Mouse (Mus musculus): ENCODE results near the gene Bpifa2.
"Not testable (repeated sequence)": the region's sequence is repeated elsewhere in the genome, so short reads cannot be mapped to it uniquely, and the experiment has no call there.

The Bpifa2 gene

GRCm38 (mm10) chr2:154007965-154008364, at the start of gene Bpifa2:
TSS of gene Bpifa2 (plus strand) at chr2:154008265.
- DNase-seq (ENCODE audit: low spot score) = no peak

GRCm38 (mm10) chr2:153962821-153963331, 45.2 kb upstream of the Bpifa2 start:
- DNase-seq (ENCODE audit: low spot score) = no peak

GRCm38 (mm10) chr2:153963334-153963733, 44.7 kb upstream of the Bpifa2 start:
- DNase-seq (ENCODE audit: low spot score) = no peak

GRCm38 (mm10) chr2:153970221-153970620, 37.8 kb upstream of the Bpifa2 start:
- DNase-seq (ENCODE audit: low spot score) = no peak

- no peak for DNase-seq (ENCODE audit: low spot score)
These were observed 33.5 kb upstream of the Bpifa2 start, which contains the start of gene Bpifa6 for GRCm38 (mm10) chr2:153974582-153974981. TSS of gene Bpifa6 (plus strand) at chr2:153974945.

GRCm38 (mm10) chr2:153995770-153996169, 12.3 kb upstream of the Bpifa2 start:
- DNase-seq (ENCODE audit: low spot score) = peak; percentile 80

GRCm38 (mm10) chr2:154000501-154000900, 7.6 kb upstream of the Bpifa2 start:
- DNase-seq (ENCODE audit: low spot score) = no peak

- no peak for DNase-seq (ENCODE audit: low spot score)
These were observed 7.0 kb upstream of the Bpifa2 start for GRCm38 (mm10) chr2:154001056-154001455.

- no peak for DNase-seq (ENCODE audit: low spot score)
These were observed 3.6 kb upstream of the Bpifa2 start for GRCm38 (mm10) chr2:154004456-154004855.

- DNase-seq (ENCODE audit: low spot score) = no peak
These were observed 3.0 kb upstream of the Bpifa2 start for GRCm38 (mm10) chr2:154005094-154005493.

- no peak for DNase-seq (ENCODE audit: low spot score)
These were observed 2.3 kb upstream of the Bpifa2 start for GRCm38 (mm10) chr2:154005734-154006133.

GRCm38 (mm10) chr2:154006331-154006730, 1.7 kb upstream of the Bpifa2 start:
- no peak for DNase-seq (ENCODE audit: low spot score)

- DNase-seq (ENCODE audit: low spot score) = no peak
These were observed 684 bp upstream of the Bpifa2 start for GRCm38 (mm10) chr2:154007381-154007780.

GRCm38 (mm10) chr2:154017990-154018389, 9.9 kb downstream of the Bpifa2 start:
- no peak for DNase-seq (ENCODE audit: low spot score)

- not testable (repeated sequence) for DNase-seq (ENCODE audit: low spot score)
These were observed 16.6 kb downstream of the Bpifa2 start for GRCm38 (mm10) chr2:154024676-154025075.

GRCm38 (mm10) chr2:154038932-154039331, 30.9 kb downstream of the Bpifa2 start:
- no peak for DNase-seq (ENCODE audit: low spot score)

- DNase-seq (ENCODE audit: low spot score) = no peak
These were observed 36.7 kb downstream of the Bpifa2 start for GRCm38 (mm10) chr2:154044743-154045142.

- no peak for DNase-seq (ENCODE audit: low spot score)
These were observed 50.6 kb downstream of the Bpifa2 start for GRCm38 (mm10) chr2:154058690-154059089.
